Mouse (Mus musculus): ENCODE results near the gene Tpd52l2.

- TF ChIP-seq CTCF (IDR thresholded peaks at IDR 0.05; ENCODE audit: control insufficient read depth, insufficient read depth, insufficient read length) (no peak), USF1 (IDR thresholded peaks at IDR 0.05; ENCODE audit: low read depth) (no peak), MAX (IDR thresholded peaks at IDR 0.05) (no peak)
Measured at GRCm38 (mm10) chr2:181498644-181499043, 1.7 kb downstream of the Tpd52l2 start.
